Mouse (Mus musculus) MEL (cell line): Measurements from ENCODE around the gene Lmx1a. TPM values are rescaled to one million over a fixed set of nuclear protein-coding genes. Genes with fewer than 3 reads are reported as not detected.

Experiments used
- DNase-seq: peaks from one replicate; pipeline ENCODE4 v3.0.0; 2011; ENCODE audit warnings: low read depth, low spot score
- H3K27ac ChIP-seq: 2 replicates; pipeline ENCODE4 v1.5.1; 2012; ENCODE audit warnings: low read depth, mild to moderate bottlenecking, control low read depth, low read length, moderate library complexity; ENCODE audit not compliant: control insufficient read depth
- H3K27me3 ChIP-seq, 2 experiments: fragments of 150-350 bp in 1 of 2; sonication (generic) in 1 of 2; 2 replicates each; pipeline ENCODE4 v1.6.1; 2012; ENCODE audit warnings: low read length in 2 of 2, mild to moderate bottlenecking in 2 of 2, improper control_type of control experiment in 1 of 2, moderate library complexity in 1 of 2; ENCODE audit not compliant: insufficient read depth in 2 of 2, control insufficient read depth in 1 of 2
- H3K36me3 ChIP-seq, 2 experiments: 2 replicates each; pipeline ENCODE4 v1.6.1; 2012 to 2014; ENCODE audit warnings: low read length in 2 of 2, improper control_type of control experiment in 1 of 2, inconsistent platforms in 1 of 2, mild to moderate bottlenecking in 1 of 2; ENCODE audit not compliant: insufficient read depth in 2 of 2, control insufficient read depth in 1 of 2
- H3K4me1 ChIP-seq, 2 experiments: fragments of 150-350 bp in 1 of 2; sonication (generic) in 1 of 2; 2 replicates each; pipeline ENCODE4 v1.6.1; 2012; ENCODE audit warnings: low read length in 2 of 2, improper control_type of control experiment in 1 of 2, mild to moderate bottlenecking in 1 of 2; ENCODE audit not compliant: insufficient read depth in 2 of 2, control insufficient read depth in 1 of 2
- H3K4me3 ChIP-seq, 2 experiments: fragments of 150-350 bp in 1 of 2; sonication (generic) in 1 of 2; 2 replicates each; pipeline ENCODE4 v1.5.1; 2012; ENCODE audit warnings: low read depth in 2 of 2, low read length in 2 of 2, mild to moderate bottlenecking in 2 of 2, moderate library complexity in 2 of 2, control low read depth in 1 of 2, improper control_type of control experiment in 1 of 2; ENCODE audit not compliant: control insufficient read depth in 1 of 2, insufficient read depth in 1 of 2
- H3K79me2 ChIP-seq: 2 replicates; pipeline ENCODE4 v1.6.1; 2012; ENCODE audit warnings: mild to moderate bottlenecking, low read length, moderate library complexity; ENCODE audit not compliant: control insufficient read depth, poor library complexity, insufficient read depth
- H3K9ac ChIP-seq: 2 replicates; pipeline ENCODE4 v1.6.1; 2012; ENCODE audit warnings: low read depth, mild to moderate bottlenecking, control low read depth, low read length, moderate library complexity; ENCODE audit not compliant: control insufficient read depth, poor library complexity, severe bottlenecking
- H3K9me3 ChIP-seq: fragments of 150-350 bp; sonication (generic); replicated peaks from 2 replicates; pipeline ENCODE4 v1.6.1; 2012; ENCODE audit warnings: mild to moderate bottlenecking, low read length, improper control_type of control experiment, moderate library complexity; ENCODE audit not compliant: insufficient read depth
- BHLHE40 ChIP-seq: IDR thresholded peaks from 2 replicates; pipeline ENCODE4 v1.6.1; 2012; ENCODE audit warnings: low read depth, mild to moderate bottlenecking, inconsistent platforms, low read length, improper control_type of control experiment, borderline replicate concordance
- CTCF ChIP-seq, 3 experiments: IDR thresholded peaks in 2 of 3; conservative IDR thresholded peaks in 1 of 3; 2 replicates each; pipeline ENCODE4 v1.5.1; 2011 to 2012; ENCODE audit warnings: low read length in 3 of 3, low read depth in 2 of 3, mild to moderate bottlenecking in 2 of 3, improper control_type of control experiment in 1 of 3, inconsistent platforms in 1 of 3, mixed read lengths in 1 of 3, moderate library complexity in 1 of 3; ENCODE audit not compliant: control insufficient read depth in 1 of 3, insufficient read depth in 1 of 3, poor library complexity in 1 of 3, severe bottlenecking in 1 of 3
- ELF1 ChIP-seq: IDR thresholded peaks from 2 replicates; pipeline ENCODE4 v1.6.1; 2014; ENCODE audit warnings: low read depth, mild to moderate bottlenecking, inconsistent platforms, low read length, improper control_type of control experiment, moderate library complexity
- EP300 ChIP-seq, 2 experiments: IDR thresholded peaks; 2 replicates each; pipeline ENCODE4 v1.6.1; 2011; ENCODE audit warnings: improper control_type of control experiment in 2 of 2, low read length in 2 of 2, low read depth in 1 of 2, mild to moderate bottlenecking in 1 of 2
- ETS1 ChIP-seq: IDR thresholded peaks from 2 replicates; pipeline ENCODE4 v1.6.1; 2012; ENCODE audit warnings: low read depth, mild to moderate bottlenecking, inconsistent platforms, low read length, improper control_type of control experiment, moderate library complexity
- GABPA ChIP-seq: IDR thresholded peaks from 2 replicates; pipeline ENCODE4 v1.6.1; 2012; ENCODE audit warnings: low read depth, mild to moderate bottlenecking, inconsistent platforms, low read length, improper control_type of control experiment, moderate library complexity
- GATA1 ChIP-seq: IDR thresholded peaks from 2 replicates; pipeline ENCODE4 v1.6.1; 2011; ENCODE audit warnings: low read depth, low read length, improper control_type of control experiment
- HCFC1 ChIP-seq: IDR thresholded peaks from 2 replicates; pipeline ENCODE4 v1.6.1; 2012; ENCODE audit warnings: low read depth, mild to moderate bottlenecking, inconsistent platforms, low read length, improper control_type of control experiment, moderate library complexity
- KAT2A ChIP-seq: conservative IDR thresholded peaks from 2 replicates; pipeline ENCODE4 v1.6.1; 2012; ENCODE audit warnings: low read depth, low read length, improper control_type of control experiment, inconsistent platforms
- MAFK ChIP-seq: IDR thresholded peaks from 2 replicates; pipeline ENCODE4 v1.6.1; 2011; ENCODE audit warnings: low read depth, mild to moderate bottlenecking, low read length, improper control_type of control experiment, borderline replicate concordance
- MAX ChIP-seq: IDR thresholded peaks from 2 replicates; pipeline ENCODE4 v1.6.1; 2011; ENCODE audit warnings: low read length, improper control_type of control experiment
- NELFE ChIP-seq: IDR thresholded peaks from 2 replicates; pipeline ENCODE4 v1.6.1; 2011; ENCODE audit warnings: low read depth, low read length, improper control_type of control experiment
- POLR2AphosphoS2 ChIP-seq: IDR thresholded peaks from 2 replicates; pipeline ENCODE4 v1.6.1; 2011; ENCODE audit warnings: low read length, improper control_type of control experiment
- POLR2AphosphoS5 ChIP-seq: IDR thresholded peaks from 2 replicates; pipeline ENCODE4 v1.6.1; 2012; ENCODE audit warnings: low read depth, borderline replicate concordance, mild to moderate bottlenecking, inconsistent platforms, low read length, moderate library complexity, mixed read lengths
- RCOR1 ChIP-seq: IDR thresholded peaks from 2 replicates; pipeline ENCODE4 v1.6.1; 2012; ENCODE audit warnings: low read depth, mild to moderate bottlenecking, inconsistent platforms, low read length, improper control_type of control experiment
- SIN3A ChIP-seq: IDR thresholded peaks from 2 replicates; pipeline ENCODE4 v1.6.1; 2012; ENCODE audit warnings: low read length, improper control_type of control experiment, inconsistent platforms
- TAL1 ChIP-seq: IDR thresholded peaks from 2 replicates; pipeline ENCODE4 v1.6.1; 2012; ENCODE audit warnings: mild to moderate bottlenecking, inconsistent platforms, low read length, moderate library complexity, mixed read lengths
- TBP ChIP-seq: IDR thresholded peaks from 2 replicates; pipeline ENCODE4 v1.8.0; 2011; ENCODE audit warnings: low read depth, low read length, improper control_type of control experiment
- UBTF ChIP-seq: IDR thresholded peaks from 2 replicates; pipeline ENCODE4 v1.6.1; 2012; ENCODE audit warnings: low read depth, mild to moderate bottlenecking, inconsistent platforms, low read length, improper control_type of control experiment, moderate library complexity, borderline replicate concordance; ENCODE audit not compliant: insufficient read depth
- USF1 ChIP-seq: IDR thresholded peaks from 2 replicates; pipeline ENCODE4 v1.6.1; 2014; ENCODE audit warnings: low read depth, mild to moderate bottlenecking, inconsistent platforms, low read length, improper control_type of control experiment, moderate library complexity
- USF2 ChIP-seq, 2 experiments: IDR thresholded peaks; 2 replicates each; pipeline ENCODE4 v1.6.1; 2011 to 2012; ENCODE audit warnings: improper control_type of control experiment in 2 of 2, low read length in 2 of 2, borderline replicate concordance in 1 of 2, inconsistent platforms in 1 of 2, low read depth in 1 of 2, mild to moderate bottlenecking in 1 of 2; ENCODE audit not compliant: insufficient read depth in 1 of 2
- ZMIZ1 ChIP-seq: IDR thresholded peaks from 2 replicates; pipeline ENCODE4 v1.6.1; 2012; ENCODE audit warnings: low read depth, mild to moderate bottlenecking, inconsistent platforms, low read length, improper control_type of control experiment, moderate library complexity
- polyA plus RNA-seq, 2 experiments: library from polyadenylated mRNA; stranded (reverse) in 1 of 2; unstranded in 1 of 2; fragments of >175 nt in 1 of 2; fragments of >200 nt in 1 of 2; gene quantifications; 2 replicates each; pipeline versions ENCODE4 v1.2.1 to v1.2.4; 2012; ENCODE audit warnings: low replicate concordance in 2 of 2, low read depth in 1 of 2; ENCODE audit not compliant: insufficient read length in 2 of 2, insufficient read depth in 1 of 2, missing spikeins in 1 of 2
- total RNA-seq: library from RNA; depleted of rRNA; stranded (reverse); fragments of 300-350 nt; gene quantifications from 2 replicates; pipeline ENCODE4 v1.2.3, GENCODE M21; 2012

The Lmx1a gene
- total and polyA plus RNA-seq, 3 experiments, result not detected

GRCm38 (mm10) chr1:167672433-167672987 lies 16.5 kb upstream of the Lmx1a start:
- Histone ChIP-seq H3K9me3 (no peaks in the 10 kb centered on the region), H3K27me3 (no peaks in the 10 kb centered on the region), H3K4me3 (no peak overlapping the region), H3K36me3 (no peaks in the 10 kb centered on the region), H3K9ac (no peak overlapping the region), H3K27ac (no peak overlapping the region), H3K79me2 (no peaks in the 10 kb centered on the region), H3K4me1 (no peaks in the 10 kb centered on the region)
- TF ChIP-seq USF1 (no peak), TBP (no peak), KAT2A (no peak)
- no peak for DNase-seq

- H3K9me3 ChIP-seq, result no peaks in the 10 kb centered on the region
- no peaks in the 10 kb centered on the region for H3K4me1 ChIP-seq
- no peaks in the 10 kb centered on the region for H3K36me3 ChIP-seq
- no peak overlapping the region for H3K27ac ChIP-seq
- no peak for TF ChIP-seq SIN3A
- TF ChIP-seq ELF1, result no peak
- TF ChIP-seq MAFK, result no peak
- no peak for TF ChIP-seq HCFC1
- TF ChIP-seq BHLHE40, result no peak
- no peak for TF ChIP-seq EP300 (IDR thresholded peaks at IDR 0.05; ENCODE audit: low read depth in 1 of 2, low read length in 2 of 2)
- no peak for TF ChIP-seq GATA1
- no peak for TF ChIP-seq POLR2AphosphoS2
- H3K79me2 ChIP-seq, result no peaks in the 10 kb centered on the region
- no peak overlapping the region for H3K9ac ChIP-seq
- no peaks in the 10 kb centered on the region for H3K27me3 ChIP-seq
- no peak overlapping the region for H3K4me3 ChIP-seq
- DNase-seq, result no peak
Observed at GRCm38 (mm10) chr1:167679061-167679460, 10.0 kb upstream of the Lmx1a start.

DNA sequence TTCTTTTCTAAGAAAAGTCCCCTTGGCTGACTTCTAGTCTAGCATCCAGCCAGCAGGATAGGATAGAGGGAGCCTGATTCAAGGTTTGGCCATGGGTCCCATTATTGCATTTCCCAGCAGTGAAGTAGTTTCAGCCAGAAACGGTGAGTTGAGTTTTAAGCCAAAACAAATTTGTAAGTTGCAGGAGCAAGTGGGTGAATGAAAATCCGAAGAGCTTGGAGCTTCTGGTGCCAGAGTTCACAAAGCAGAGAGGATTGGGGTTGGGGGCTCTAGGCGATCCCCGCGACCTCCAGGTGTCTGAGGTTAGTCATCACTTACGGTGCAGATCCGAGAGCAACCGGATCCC lies 1.1 kb upstream of the Lmx1a start:
- Histone ChIP-seq H3K36me3 (no peaks in the 10 kb centered on the region), H3K27ac (no peak overlapping the region), H3K4me3 (no peak overlapping the region), H3K27me3 (no peaks in the 10 kb centered on the region), H3K4me1 (no peaks in the 10 kb centered on the region), H3K9me3 (no peaks in the 10 kb centered on the region), H3K9ac (no peak overlapping the region), H3K79me2 (no peaks in the 10 kb centered on the region)
- DNase-seq, result no peak
- TF ChIP-seq GABPA, result no peak
- TF ChIP-seq TAL1, result no peak
- TF ChIP-seq GATA1, result no peak
- TF ChIP-seq ZMIZ1, result no peak
- TF ChIP-seq MAX, result no peak
- TF ChIP-seq USF2 (IDR thresholded peaks at IDR 0.05; ENCODE audit: borderline replicate concordance in 1 of 2, insufficient read depth in 1 of 2, low read depth in 1 of 2, low read length in 2 of 2), result no peak
- TF ChIP-seq ETS1, result no peak
- TF ChIP-seq EP300 (IDR thresholded peaks at IDR 0.05; ENCODE audit: low read depth in 1 of 2, low read length in 2 of 2), result no peak
- TF ChIP-seq RCOR1, result no peak
- TF ChIP-seq CTCF (IDR thresholded peaks at IDR 0.05 in 2 of 3, conservative IDR thresholded peaks at IDR 0.05 in 1 of 3; ENCODE audit: control insufficient read depth in 1 of 3, insufficient read depth in 1 of 3, low read depth in 2 of 3, low read length in 3 of 3, poor library complexity in 1 of 3, severe bottlenecking in 1 of 3), result no peak
- TF ChIP-seq UBTF, result no peak
- no peak for TF ChIP-seq NELFE
- no peak for TF ChIP-seq TBP
- no peak for TF ChIP-seq POLR2AphosphoS5
- TF ChIP-seq USF1, result no peak
